Mouse (Mus musculus) CH12.LX (cell line): ENCODE data around the gene Wee2. TPM values are rescaled to one million over a fixed set of nuclear protein-coding genes. Genes with fewer than 3 reads are reported as not detected.
A peak's percentile ranks its signal among the peaks of the same experiment; 100 is the strongest.

Source experiments
- DNase-seq: peaks from one replicate; pipeline ENCODE4 v3.0.0-alpha.2; 2013; ENCODE audit errors: extremely low read depth
- H3K27ac ChIP-seq: 2 replicates; pipeline ENCODE4 v1.5.1; 2012; ENCODE audit warnings: low read depth, mild to moderate bottlenecking, control low read depth, moderate library complexity; ENCODE audit not compliant: insufficient read depth
- H3K27me3 ChIP-seq: replicated peaks from 2 replicates; pipeline ENCODE3; 2012; ENCODE audit warnings: inconsistent platforms
- H3K36me3 ChIP-seq, 2 experiments: replicated peaks in 1 of 2; 2 replicates each; pipeline versions ENCODE3 to v1.6.1; 2012; ENCODE audit warnings: inconsistent platforms in 1 of 2, low read length in 1 of 2, mild to moderate bottlenecking in 1 of 2, mixed read lengths in 1 of 2, moderate library complexity in 1 of 2; ENCODE audit not compliant: control insufficient read depth in 1 of 2, insufficient read depth in 1 of 2
- H3K4me1 ChIP-seq, 2 experiments: 2 replicates each; pipeline ENCODE4 v1.6.1; 2012; ENCODE audit warnings: inconsistent platforms in 1 of 2, moderate library complexity in 1 of 2; ENCODE audit not compliant: insufficient read depth in 2 of 2, control insufficient read depth in 1 of 2
- H3K4me2 ChIP-seq: 2 replicates; pipeline ENCODE4 v1.6.1; 2012; ENCODE audit warnings: low read depth, mild to moderate bottlenecking, control low read depth; ENCODE audit not compliant: poor library complexity, insufficient read depth, severe bottlenecking
- H3K4me3 ChIP-seq, 3 experiments: fragments of 150-350 bp in 1 of 3; sonication (generic) in 1 of 3; replicated peaks in 1 of 3; 2 replicates each; pipeline versions ENCODE3 to v1.5.1; 2011 to 2012; ENCODE audit warnings: low read depth in 2 of 3, low read length in 2 of 3, mild to moderate bottlenecking in 2 of 3, moderate library complexity in 2 of 3, control low read depth in 1 of 3, improper control_type of control experiment in 1 of 3, inconsistent platforms in 1 of 3, mixed read lengths in 1 of 3; ENCODE audit not compliant: poor library complexity in 1 of 3
- H3K79me2 ChIP-seq: replicated peaks from 2 replicates; pipeline ENCODE4 v1.6.1; 2012; ENCODE audit warnings: mild to moderate bottlenecking, moderate library complexity; ENCODE audit not compliant: control insufficient read depth, poor library complexity, insufficient read depth, severe bottlenecking; ENCODE audit errors: extremely low read depth
- H3K9ac ChIP-seq: 2 replicates; pipeline ENCODE4 v1.6.1; 2012; ENCODE audit warnings: low read depth, mild to moderate bottlenecking, control low read depth, moderate library complexity; ENCODE audit not compliant: insufficient read depth
- H3K9me3 ChIP-seq: replicated peaks from 2 replicates; pipeline ENCODE3; 2012; ENCODE audit warnings: low read length, inconsistent platforms, mixed read lengths
- BHLHE40 ChIP-seq: IDR thresholded peaks from 2 replicates; pipeline ENCODE4 v1.6.1; 2011; ENCODE audit warnings: mild to moderate bottlenecking, low read depth, low read length, improper control_type of control experiment
- CHD1 ChIP-seq: IDR thresholded peaks from 2 replicates; pipeline ENCODE4 v1.6.1; 2012; ENCODE audit warnings: low read depth, low read length, improper control_type of control experiment, inconsistent platforms
- CHD2 ChIP-seq: IDR thresholded peaks from 2 replicates; pipeline ENCODE4 v1.6.1; 2011; ENCODE audit warnings: low read length, improper control_type of control experiment
- CTCF ChIP-seq, 2 experiments: IDR thresholded peaks in 1 of 2; conservative IDR thresholded peaks in 1 of 2; 2 replicates each; pipeline ENCODE4 v1.5.1; 2011 to 2012; ENCODE audit warnings: low read depth in 2 of 2, low read length in 2 of 2, improper control_type of control experiment in 1 of 2, inconsistent platforms in 1 of 2, mild to moderate bottlenecking in 1 of 2, moderate library complexity in 1 of 2
- E2F4 ChIP-seq: IDR thresholded peaks from 2 replicates; pipeline ENCODE4 v1.6.1; 2011; ENCODE audit warnings: low read depth, low read length, improper control_type of control experiment; ENCODE audit not compliant: insufficient replicate concordance
- ELF1 ChIP-seq: IDR thresholded peaks from 2 replicates; pipeline ENCODE4 v1.6.1; 2014; ENCODE audit warnings: low read depth, mild to moderate bottlenecking, inconsistent platforms, low read length, improper control_type of control experiment
- EP300 ChIP-seq: IDR thresholded peaks from 2 replicates; pipeline ENCODE4 v1.6.1; 2011; ENCODE audit warnings: low read length, improper control_type of control experiment
- ETS1 ChIP-seq: conservative IDR thresholded peaks from 2 replicates; pipeline ENCODE4 v1.6.1; 2012; ENCODE audit warnings: low read depth, mild to moderate bottlenecking, inconsistent platforms, low read length, improper control_type of control experiment, moderate library complexity
- GABPA ChIP-seq: IDR thresholded peaks from 2 replicates; pipeline ENCODE4 v1.6.1; 2012; ENCODE audit warnings: low read depth, low read length, improper control_type of control experiment, inconsistent platforms; ENCODE audit not compliant: insufficient replicate concordance
- HCFC1 ChIP-seq: IDR thresholded peaks from 2 replicates; pipeline ENCODE4 v1.6.1; 2012; ENCODE audit warnings: low read depth, mild to moderate bottlenecking, inconsistent platforms, low read length, improper control_type of control experiment
- IRF4 ChIP-seq: IDR thresholded peaks from 2 replicates; pipeline ENCODE4 v1.6.1; 2014; ENCODE audit warnings: low read depth, mild to moderate bottlenecking, inconsistent platforms, low read length, improper control_type of control experiment
- JUN ChIP-seq: IDR thresholded peaks from 2 replicates; pipeline ENCODE4 v1.6.1; 2011; ENCODE audit warnings: low read depth, mild to moderate bottlenecking, low read length, improper control_type of control experiment, moderate library complexity; ENCODE audit not compliant: insufficient read depth
- JUND ChIP-seq: conservative IDR thresholded peaks from 2 replicates; pipeline ENCODE4 v1.6.1; 2011; ENCODE audit warnings: low read depth, low read length, improper control_type of control experiment
- MAFK ChIP-seq: IDR thresholded peaks from 2 replicates; pipeline ENCODE4 v1.6.1; 2011; ENCODE audit warnings: low read length, improper control_type of control experiment; ENCODE audit not compliant: insufficient replicate concordance
- MAZ ChIP-seq: IDR thresholded peaks from 2 replicates; pipeline ENCODE4 v1.6.1; 2012; ENCODE audit warnings: low read depth, mild to moderate bottlenecking, inconsistent platforms, low read length, improper control_type of control experiment, moderate library complexity
- MEF2A ChIP-seq: IDR thresholded peaks from 2 replicates; pipeline ENCODE4 v1.6.1; 2014; ENCODE audit warnings: low read depth, mild to moderate bottlenecking, inconsistent platforms, low read length, improper control_type of control experiment, borderline replicate concordance
- MXI1 ChIP-seq: IDR thresholded peaks from 2 replicates; pipeline ENCODE4 v1.6.1; 2011; ENCODE audit warnings: mild to moderate bottlenecking, low read depth, low read length, improper control_type of control experiment
- MYC ChIP-seq: IDR thresholded peaks from 2 replicates; pipeline ENCODE4 v1.6.1; 2011; ENCODE audit warnings: low read depth, mild to moderate bottlenecking, improper control_type of control experiment, low read length
- NELFE ChIP-seq: IDR thresholded peaks from 2 replicates; pipeline ENCODE4 v1.6.1; 2011; ENCODE audit warnings: low read depth, low read length, improper control_type of control experiment
- NRF1 ChIP-seq: IDR thresholded peaks from 2 replicates; pipeline ENCODE4 v1.6.1; 2014; ENCODE audit warnings: low read depth, mild to moderate bottlenecking, inconsistent platforms, low read length, improper control_type of control experiment, moderate library complexity
- PAX5 ChIP-seq: IDR thresholded peaks from 2 replicates; pipeline ENCODE4 v1.6.1; 2012; ENCODE audit warnings: low read length, inconsistent platforms, mixed read lengths
- POLR2A ChIP-seq: IDR thresholded peaks from 2 replicates; pipeline ENCODE4 v1.6.1; 2011; ENCODE audit warnings: low read depth, mild to moderate bottlenecking, improper control_type of control experiment, low read length
- POLR2AphosphoS2 ChIP-seq: IDR thresholded peaks from 2 replicates; pipeline ENCODE4 v1.6.1; 2011; ENCODE audit warnings: low read depth, low read length, improper control_type of control experiment
- RCOR1 ChIP-seq: conservative IDR thresholded peaks from 2 replicates; pipeline ENCODE4 v1.6.1; 2012; ENCODE audit warnings: low read depth, mild to moderate bottlenecking, inconsistent platforms, low read length, improper control_type of control experiment
- SIN3A ChIP-seq: IDR thresholded peaks from 2 replicates; pipeline ENCODE4 v1.6.1; 2012; ENCODE audit warnings: low read length, improper control_type of control experiment, inconsistent platforms
- SMC3 ChIP-seq: IDR thresholded peaks from 2 replicates; pipeline ENCODE4 v1.6.1; 2011; ENCODE audit warnings: low read depth, low read length, improper control_type of control experiment
- TCF12 ChIP-seq: IDR thresholded peaks from 2 replicates; pipeline ENCODE4 v1.6.1; 2014; ENCODE audit warnings: low read depth, mild to moderate bottlenecking, inconsistent platforms, low read length, improper control_type of control experiment
- USF2 ChIP-seq: conservative IDR thresholded peaks from 2 replicates; pipeline ENCODE4 v1.6.1; 2011; ENCODE audit warnings: low read depth, low read length, improper control_type of control experiment
- ZC3H11A ChIP-seq: IDR thresholded peaks from 2 replicates; pipeline ENCODE4 v1.6.1; 2012; ENCODE audit warnings: low read depth, mild to moderate bottlenecking, inconsistent platforms, low read length, improper control_type of control experiment
- ZKSCAN1 ChIP-seq: IDR thresholded peaks from 2 replicates; pipeline ENCODE4 v1.6.1; 2012; ENCODE audit warnings: low read depth, inconsistent platforms, low read length, improper control_type of control experiment, borderline replicate concordance
- ZMIZ1 ChIP-seq: IDR thresholded peaks from 2 replicates; pipeline ENCODE4 v1.6.1; 2012; ENCODE audit warnings: low read depth, mild to moderate bottlenecking, inconsistent platforms, low read length, improper control_type of control experiment
- ZNF384 ChIP-seq: IDR thresholded peaks from 2 replicates; pipeline ENCODE4 v1.6.1; 2012; ENCODE audit warnings: low read depth, low read length, improper control_type of control experiment, inconsistent platforms
- dilution Hi-C: fragments of 300-500 bp; cut with MboI; formaldehyde crosslinking; loops from 2 replicates; pipeline ENCODE4 v1.14.3; 2020; ENCODE audit warnings: low sequenced_read_pairs; ENCODE audit not compliant: extremely low pct_unique_long_range_greater_than_20kb, extremely low pct_ligation_motif_present
- in situ Hi-C: fragments of 300-500 bp; cut with MboI; formaldehyde crosslinking; loops from 3 replicates; pipeline ENCODE4 v1.14.3; 2019; ENCODE audit warnings: low sequenced_read_pairs, low pct_ligation_motif_present, low pct_unique_long_range_greater_than_20kb, mixed read lengths
- polyA plus RNA-seq: library from polyadenylated mRNA; unstranded; fragments of >175 nt; gene quantifications from 2 replicates; pipeline ENCODE4 v1.2.1, GENCODE M21; 2012; ENCODE audit warnings: low read depth; ENCODE audit not compliant: insufficient read length
- total RNA-seq, 2 experiments: library from RNA; depleted of rRNA; stranded (reverse); fragments of 300-350 nt in 1 of 2; fragments of >200 nt in 1 of 2; gene quantifications; 2 replicates each; pipeline ENCODE4 v1.2.3; 2012 to 2014

The Wee2 gene
- total and polyA plus RNA-seq, 3 experiments, result not detected

- TF ChIP-seq EP300, result peak; percentile 62; the same call in 1 of the 2 replicates
- TF ChIP-seq SMC3, result no peak
- TF ChIP-seq NELFE, result no peak
Observed at GRCm38 (mm10) chr6:40431812-40432211, 7.1 kb upstream of the Wee2 start (continued).

- peak overlapping the region in 1 of 3 experiments; percentile 11 for H3K4me3 ChIP-seq
- in situ Hi-C loops (no loop called here), dilution Hi-C loops (no loop called here)
- no peaks in the 10 kb centered on the region for H3K9me3 ChIP-seq
- H3K9ac ChIP-seq, result no peak overlapping the region
- peaks cover 4% of the 10 kb centered on the region for H3K27me3 ChIP-seq
- TF ChIP-seq TCF12 (peak; percentile 56), POLR2AphosphoS2 (no peak), MYC (no peak), EP300 (peak; percentile 43; the same call in 1 of the 2 replicates), PAX5 (no peak), NRF1 (no peak), ZMIZ1 (no peak), ZKSCAN1 (no peak), MEF2A (no peak), JUN (peak; percentile 13; the same call in 1 of the 2 replicates), IRF4 (peak; percentile 76), ZNF384 (no peak), BHLHE40 (peak; percentile 81), HCFC1 (0 out of 2 replicates have a peak, but pooled peaks have one; percentile 13), SIN3A (peak; percentile 58; the same call in 1 of the 2 replicates), MAFK (no peak), GABPA (peak; percentile 41; the same call in 1 of the 2 replicates), POLR2A (no peak), JUND (peak; percentile 22; the same call in 1 of the 2 replicates), CHD1 (no peak), E2F4 (no peak), ZC3H11A (no peak), CTCF (conservative IDR thresholded peaks at IDR 0.05 in 1 of 2, IDR thresholded peaks at IDR 0.05 in 1 of 2; ENCODE audit: low read depth in 2 of 2, low read length in 2 of 2) (no peak), MAZ (0 out of 2 replicates have a peak, but pooled peaks have one; percentile 2), CHD2 (0 out of 2 replicates have a peak, but pooled peaks have one; percentile 30), ELF1 (no peak), ETS1 (peak; percentile 88), MXI1 (0 out of 2 replicates have a peak, but pooled peaks have one; percentile 26), RCOR1 (no peak), USF2 (no peak), NELFE (0 out of 2 replicates have a peak, but pooled peaks have one; percentile 30)
- peak; percentile 89 for DNase-seq
- H3K4me1 ChIP-seq, result peaks cover 28 to 60% of the 10 kb centered on the region in 2 experiments
- no peaks in the 10 kb centered on the region for H3K36me3 ChIP-seq
- peak overlapping the region; percentile 21 for H3K4me2 ChIP-seq
- no peaks in the 10 kb centered on the region for H3K79me2 ChIP-seq
- peak overlapping the region; percentile 44; the same call in 1 of the 2 replicates for H3K27ac ChIP-seq
Observed at GRCm38 (mm10) chr6:40432346-40433275, 6.3 kb upstream of the Wee2 start.
